Mouse (Mus musculus) T-cell, adult 66 days (primary cell): ENCODE results near the gene Col17a1. TPM values are rescaled to one million over a fixed set of nuclear protein-coding genes. Genes with fewer than 3 reads are reported as not detected.

Source experiments
- total RNA-seq, 2 experiments: library from RNA; stranded (reverse); gene quantifications; 3 replicates in 1 of 2; 4 replicates in 1 of 2; pipeline ENCODE4 v1.2.4; 2023

Col17a1 gene
- not detected for total RNA-seq

GRCm38 (mm10) chr19:47691994-47692393 lies at the start of gene Col17a1:
Gene Col17a1 (minus strand): TSS chr19:47692094.

GRCm38 (mm10) chr19:47731071-47731881 lies 39.4 kb upstream of the Col17a1 start, which contains the start of gene Sfr1:
Gene Sfr1 (plus strand): TSS chr19:47731682.

Other genes starting within 250 kb of the Col17a1 start
- gene Sh3pxd2a, start 227.7 kb downstream of the Col17a1 start, total RNA-seq = 10 to 100 TPM; 19.8 to 20.7 TPM
- 10 to 100 TPM; 35.3 to 48.1 TPM for gene Stn1, start 154.6 kb downstream of the Col17a1 start, total RNA-seq
- gene Slk, start 112.4 kb downstream of the Col17a1 start, total RNA-seq = 10 to 100 TPM; 60.3 to 63.4 TPM
- gene Sfr1, start 39.6 kb upstream of the Col17a1 start, total RNA-seq = 10 to 100 TPM; 71.4 to 72.0 TPM
- 10 to 100 TPM; 18.6 to 18.7 TPM for gene Gsto1, start 162.9 kb upstream of the Col17a1 start, total RNA-seq
- gene Gsto2, start 173.4 kb upstream of the Col17a1 start, total RNA-seq = not detected
- gene Cfap43, start 227.2 kb upstream of the Col17a1 start, total RNA-seq = under 1 TPM in 1 of 2 experiments, not detected in 1; 0.29 TPM
- gene Itprip, start 227.2 kb upstream of the Col17a1 start, total RNA-seq = 10 to 100 TPM; 89.4 to 97.3 TPM
- gene Cfap58, start 245.6 kb upstream of the Col17a1 start, total RNA-seq = not detected